Mouse (Mus musculus): ENCODE results near the gene Cyth1.

- no peak for TF ChIP-seq MYOD1 (IDR thresholded peaks at IDR 0.05; ENCODE audit: control insufficient read depth in 1 of 3, insufficient read length in 2 of 3, low read depth in 2 of 3)
- TF ChIP-seq MYOG (IDR thresholded peaks at IDR 0.05; ENCODE audit: control insufficient read depth in 1 of 3, insufficient read depth in 1 of 3, insufficient read length in 2 of 3, low read depth in 2 of 3): no peak
- TF ChIP-seq POLR2AphosphoS2 (IDR thresholded peaks at IDR 0.05; ENCODE audit: insufficient read length, low read depth): no peak
- no peak for TF ChIP-seq TCF12 (IDR thresholded peaks at IDR 0.05; ENCODE audit: insufficient read depth, poor library complexity, severe bottlenecking)
- TF ChIP-seq POLR2A (IDR thresholded peaks at IDR 0.05; ENCODE audit: insufficient read length, low read depth): no peak
- no peak for TF ChIP-seq CEBPB (IDR thresholded peaks at IDR 0.05; ENCODE audit: insufficient read depth, poor library complexity, severe bottlenecking)
- TF ChIP-seq SRF (IDR thresholded peaks at IDR 0.05; ENCODE audit: control insufficient read depth, insufficient read length, low read depth): no peak
Observed at GRCm38 (mm10) chr11:118156480-118157060, 91.8 kb downstream of the Cyth1 start.

Data from myocyte (in vitro differentiated cells).